Comparison of ENCODE assay signal across 11 mouse cellular contexts in genomic region chr2:58641761-58642555, GRCm38 (mm10).
A peak's percentile ranks its signal among the peaks of the same experiment; 100 is the strongest.
DNase-seq lines count a peak whose midpoint lies in the region; ATAC-seq lines count a peak whose summit lies in the region.
"Had no signal": no experiment of that assay in that cellular context is flagged by ENCODE, and none has a peak within 500 bp of the region (broad histone marks: within the 10 kb centered on the region; RNA-seq: fewer than 3 reads in every experiment).

No protein-coding gene starts in this region.

- DNase-seq in adrenal gland, adult 2 months = peak; percentile 35
- no peak for DNase-seq in adrenal gland, adult 8-10 months
- DNase-seq in frontal cortex, adult 2 months (ENCODE audit: extremely low spot score in 1 of 2, low spot score in 1 of 2) = peak; percentile 86 to 90
- DNase-seq in layer of hippocampus, postnatal 14 days (ENCODE audit: low spot score in 2 of 2) = peak; percentile 80 to 94
- DNase-seq in spleen, postnatal 10 days (ENCODE audit: low spot score in 2 of 2) = no peak
- DNase-seq in lung, postnatal 25 days (ENCODE audit: low spot score) = no peak
- DNase-seq in thymus, postnatal 25 days = no peak
- DNase-seq: cerebellum, adult 11 months had no signal

- H3K4me1 ChIP-seq in neural tube, embryonic 14.5 days (ENCODE audit: control insufficient read depth, insufficient read depth, low read length) = no peaks in the 10 kb centered on the region
- H3K4me1 ChIP-seq: limb, embryonic 13.5 days had no signal

- no peak overlapping the region for H3K4me3 ChIP-seq in neural tube, embryonic 14.5 days (ENCODE audit: low read depth, low read length)
- H3K4me3 ChIP-seq: limb, embryonic 13.5 days had no signal

- no peaks in the 10 kb centered on the region for H3K27me3 ChIP-seq in neural tube, embryonic 14.5 days (ENCODE audit: control insufficient read depth, insufficient read depth, low read length)
- H3K27me3 ChIP-seq: limb, embryonic 13.5 days had no signal

- H3K36me3 ChIP-seq in neural tube, embryonic 14.5 days (ENCODE audit: control insufficient read depth, insufficient read depth, low read length) = no peaks in the 10 kb centered on the region
- H3K36me3 ChIP-seq: limb, embryonic 13.5 days had no signal

- H3K4me2 ChIP-seq in neural tube, embryonic 14.5 days (ENCODE audit: low read depth, low read length) = peak overlapping the region; percentile 2; the same call in 1 of the 2 replicates
- H3K4me2 ChIP-seq: limb, embryonic 13.5 days had no signal

- H3K9me3 ChIP-seq in neural tube, embryonic 14.5 days (ENCODE audit: control insufficient read depth, low read length) = no peaks in the 10 kb centered on the region
- H3K9me3 ChIP-seq: limb, embryonic 13.5 days had no signal

- WGBS in neural tube, embryonic 14.5 days = 48% methylated on average over 19 of the region's 19 CpGs

- ATAC-seq in neural tube, embryonic 14.5 days (ENCODE audit: low read depth) = peak; percentile 93
- ATAC-seq: Patski had no signal

- H3K9ac ChIP-seq in neural tube, embryonic 14.5 days (replicated peaks; ENCODE audit: low read depth, low read length) = no peak overlapping the region
- H3K9ac ChIP-seq: limb, embryonic 13.5 days had no signal

- H3K27ac ChIP-seq in neural tube, embryonic 14.5 days (ENCODE audit: low read depth, low read length) = no peak overlapping the region
- H3K27ac ChIP-seq: limb, embryonic 13.5 days had no signal

Comparison
In these comparisons a context has a peak if more than half of its experiments do, and no peak if none do; other contexts are left out.
1. DNase-seq: peak in adrenal gland, adult 2 months (single experiment), frontal cortex, adult 2 months (2 of 2) and layer of hippocampus, postnatal 14 days (2 of 2); none in adrenal gland, adult 8-10 months (single experiment), spleen, postnatal 10 days (0 of 2), lung, postnatal 25 days (single experiment) and thymus, postnatal 25 days (single experiment).